Mouse (Mus musculus): Measurements from ENCODE around the gene Slc25a13.

DNA sequence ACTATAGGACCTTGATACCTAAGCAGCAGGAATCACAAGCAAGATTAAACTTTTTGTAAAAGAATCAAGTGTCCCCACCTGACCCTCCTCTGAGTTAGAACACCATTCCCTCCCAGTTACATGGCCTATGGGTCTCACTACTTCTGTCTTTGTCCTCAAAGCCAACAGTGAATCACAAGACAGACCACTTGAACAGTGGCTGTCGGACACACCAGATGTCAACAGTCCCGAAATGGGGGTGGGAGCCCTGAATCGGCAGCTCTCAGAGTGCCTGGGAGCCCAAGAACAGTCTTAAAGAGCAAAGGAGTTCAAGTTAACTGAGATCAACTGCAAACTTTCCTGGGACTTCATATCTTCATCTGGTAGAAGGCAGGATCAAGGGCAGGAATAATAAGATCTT, 5.0 kb downstream of the Slc25a13 start:
- TF ChIP-seq GATA1 (IDR thresholded peaks at IDR 0.05; ENCODE audit: low read length) = no peak
- no peak for TF ChIP-seq TAL1 (IDR thresholded peaks at IDR 0.05; ENCODE audit: low read length)

All from erythroblast, embryonic 14.5 days (primary cell).